Mouse (Mus musculus): Measurements from ENCODE around the gene Vwa8. TPM values are rescaled to one million over a fixed set of nuclear protein-coding genes. Genes with fewer than 3 reads are reported as not detected.
"Not testable (repeated sequence)": the region's sequence is repeated elsewhere in the genome, so short reads cannot be mapped to it uniquely, and the experiment has no call there.

Vwa8 gene
- total RNA-seq, 2 experiments from 2014 or later: 173 to 197 TPM

DNA sequence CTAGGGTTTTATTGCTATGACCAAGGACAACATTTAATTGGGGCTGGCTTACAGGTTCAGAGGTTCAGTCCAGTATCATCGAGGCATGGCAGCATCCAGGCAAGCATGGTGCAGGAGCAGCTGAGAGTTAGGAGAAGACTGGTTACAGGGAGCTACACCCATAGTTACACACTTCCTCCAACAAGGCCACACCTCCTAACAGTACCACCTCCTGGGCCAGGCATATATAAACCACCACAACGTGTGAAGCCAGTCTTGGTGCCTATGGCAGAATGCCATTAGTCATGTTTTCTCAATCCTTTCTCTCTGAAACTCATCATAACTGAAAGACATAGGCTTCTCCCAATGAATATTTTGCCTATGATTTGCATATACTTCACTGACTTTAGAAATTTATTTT lies 106.9 kb downstream of the Vwa8 start:
- intact Hi-C loops (cut with DNase I): no loop called here
- DNase-seq: no peak

DNA sequence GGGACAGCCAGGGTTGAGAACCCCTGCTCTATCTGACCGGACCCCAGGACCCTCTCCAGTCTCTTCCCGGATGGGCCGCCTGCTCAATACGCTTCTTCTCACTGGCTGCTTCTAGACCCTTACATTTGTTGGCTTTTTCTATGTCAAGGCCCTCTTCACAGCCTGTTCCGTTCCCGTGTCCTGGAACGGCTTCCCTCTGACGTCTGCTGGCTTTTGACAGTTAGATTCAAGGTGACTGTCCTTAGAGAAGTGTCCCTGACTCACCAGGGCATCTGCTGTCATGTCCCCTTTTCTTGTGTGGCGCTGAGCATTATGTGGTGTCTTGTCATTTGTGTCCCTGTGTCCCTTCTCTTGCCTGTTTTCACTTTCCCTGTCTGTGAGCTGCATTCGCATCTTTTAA lies 121.8 kb downstream of the Vwa8 start:
- no peak for DNase-seq
- intact Hi-C loops (cut with DNase I): no loop called here

DNA sequence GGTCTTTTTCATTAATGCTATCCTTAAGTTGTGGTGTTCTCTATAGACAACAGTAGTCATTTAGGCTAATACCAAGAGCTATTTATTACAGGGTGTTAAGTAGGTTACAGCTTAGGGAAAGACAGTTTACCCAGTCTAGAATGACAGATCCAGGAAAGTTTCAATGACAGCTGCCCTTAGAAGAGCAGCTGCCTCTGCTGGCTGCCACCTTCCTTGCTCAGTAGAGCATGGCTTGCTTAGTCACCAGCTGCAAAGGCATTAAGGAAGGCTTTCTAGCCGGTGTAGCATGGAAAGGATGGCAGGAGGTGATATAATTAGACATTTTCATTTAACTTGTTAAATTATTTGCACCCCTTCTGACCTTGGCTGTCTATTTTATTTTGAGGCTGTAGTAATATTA lies 123.6 kb downstream of the Vwa8 start:
- no peak for DNase-seq
- intact Hi-C loops (cut with DNase I): no loop called here

DNA sequence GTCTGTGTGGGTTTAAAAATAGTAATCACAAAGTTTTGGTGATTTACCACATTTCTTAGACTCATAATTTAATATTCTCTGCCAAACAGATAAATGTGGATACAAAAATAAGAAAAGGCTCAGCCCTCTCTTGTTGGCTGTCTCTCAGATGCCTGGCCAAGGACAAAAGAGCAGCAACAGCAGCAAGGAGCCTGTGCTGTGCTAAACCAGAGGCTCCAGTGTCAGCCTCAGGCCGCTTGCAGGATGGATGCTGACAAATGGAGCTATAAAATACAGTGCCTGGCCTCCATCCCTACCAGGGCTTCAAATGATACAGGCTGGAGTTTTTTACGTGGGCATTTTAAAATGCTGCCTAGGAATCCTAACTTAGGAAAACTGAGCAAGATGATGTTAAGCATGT lies 134.3 kb downstream of the Vwa8 start:
- intact Hi-C loops (cut with DNase I): no loop called here
- DNase-seq: no peak

DNA sequence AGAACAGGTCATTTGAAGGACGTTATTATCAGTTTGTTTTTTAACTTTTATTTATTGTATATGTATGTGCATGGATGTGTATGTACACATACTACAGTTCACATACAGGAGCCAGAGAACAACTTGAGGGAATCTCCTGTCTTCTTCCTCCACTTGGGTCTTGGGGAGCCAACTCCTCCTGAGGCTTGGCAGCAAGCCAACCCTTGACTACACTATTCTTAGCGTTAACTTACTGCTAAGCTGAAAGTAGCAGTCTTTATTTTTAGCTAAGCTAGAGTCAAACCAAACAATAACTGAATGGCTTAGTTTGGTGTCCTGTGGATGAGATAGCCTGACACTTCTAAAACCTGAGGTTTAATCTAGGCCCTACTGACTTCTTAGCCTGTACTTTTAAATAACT lies 135.4 kb downstream of the Vwa8 start:
- intact Hi-C loops (cut with DNase I): no loop called here
- peak in 1 of 2 experiments; percentile 28 for DNase-seq

DNA sequence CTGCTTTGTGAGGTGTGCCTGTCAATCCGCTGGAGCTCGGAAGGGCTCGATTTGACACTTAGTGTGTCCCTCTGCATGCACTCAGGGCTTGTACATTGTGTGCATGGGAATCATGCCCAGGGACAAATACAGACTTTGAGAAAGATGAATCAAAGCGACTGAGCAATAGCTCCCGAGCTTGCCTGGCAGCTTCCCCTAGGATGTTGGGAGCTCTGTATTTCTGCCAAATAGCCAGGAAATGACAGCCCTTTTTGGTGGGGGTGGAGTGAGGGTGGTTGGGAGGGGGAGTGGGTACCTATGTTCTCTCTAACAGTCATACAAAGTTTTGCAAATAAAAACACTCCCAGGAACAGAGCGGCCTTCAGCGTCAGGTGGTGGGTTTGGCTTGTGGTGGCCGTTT lies 138.7 kb downstream of the Vwa8 start:
- intact Hi-C loops (cut with DNase I): loop anchor here (2.0 kb wide), 1 partner anchor 51 kb away; no protein-coding TSS in a partner anchor
- no peak for DNase-seq

DNA sequence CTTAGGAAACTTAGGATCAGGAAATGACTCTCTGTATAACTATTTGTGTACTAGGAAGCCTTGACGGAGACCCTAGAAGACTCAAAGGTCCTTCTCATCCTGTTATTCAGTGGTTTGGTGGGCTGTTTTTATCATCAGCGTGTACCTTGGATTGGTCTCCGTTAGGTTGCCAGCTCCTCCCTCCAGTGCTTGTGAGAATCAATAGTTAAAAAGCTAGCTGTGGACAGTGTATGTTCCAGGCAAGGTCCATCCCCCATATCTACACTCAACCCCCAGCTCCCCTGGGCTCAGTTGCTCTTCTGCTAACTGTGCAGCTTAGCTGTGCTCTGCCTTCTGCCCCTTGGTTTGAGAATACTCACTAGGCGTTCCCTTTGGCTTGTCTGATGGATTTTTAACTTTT lies 143.6 kb downstream of the Vwa8 start:
- DNase-seq: no peak
- intact Hi-C loops (cut with DNase I): loop anchor here (5.0 kb wide), 2 partner anchors 260 to 320 kb away; partner anchors contain the start of gene Dgkh

DNA sequence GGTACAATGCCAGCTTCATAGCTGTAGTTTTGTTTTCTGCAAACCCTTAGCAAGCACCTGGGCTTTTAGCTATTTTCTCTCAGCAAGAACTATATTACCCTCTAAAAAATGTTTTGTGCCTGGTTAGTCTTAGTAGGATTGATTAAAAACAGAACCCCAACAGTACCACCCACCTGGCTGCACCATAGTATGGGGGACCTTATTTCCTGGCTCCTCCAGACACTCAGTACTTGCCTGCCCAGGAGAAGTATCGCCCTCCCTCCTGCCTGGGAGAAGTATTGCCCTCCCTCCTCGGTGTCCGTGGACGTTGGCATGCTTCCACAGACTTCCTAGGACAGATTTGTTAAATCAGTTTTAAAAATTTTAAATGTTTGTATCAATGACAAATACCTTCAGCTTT lies 144.7 kb downstream of the Vwa8 start:
- DNase-seq: no peak
- intact Hi-C loops (cut with DNase I): loop anchor here (5.0 kb wide), 2 partner anchors 261 to 321 kb away; partner anchors contain the start of gene Dgkh

DNA sequence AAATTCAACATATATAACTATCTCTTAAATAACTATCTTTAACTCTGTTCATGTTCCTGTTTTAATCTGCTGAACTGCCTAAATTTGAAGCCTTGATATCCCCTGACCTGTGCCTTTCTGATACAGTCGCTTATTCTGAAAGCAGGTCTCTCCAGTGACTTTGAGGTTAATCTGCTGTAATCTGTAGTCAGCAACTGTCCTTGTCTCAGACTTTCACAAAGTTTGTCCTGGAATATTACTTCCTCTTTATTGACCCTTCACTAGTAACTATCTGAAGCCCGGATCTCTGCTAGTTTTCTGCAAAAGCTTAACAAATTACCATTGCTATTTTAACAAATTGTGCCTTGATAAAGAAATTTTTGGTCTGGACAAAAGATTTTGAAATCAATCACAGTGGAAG lies 147.5 kb downstream of the Vwa8 start:
- intact Hi-C loops (cut with DNase I): no loop called here
- no peak for DNase-seq

DNA sequence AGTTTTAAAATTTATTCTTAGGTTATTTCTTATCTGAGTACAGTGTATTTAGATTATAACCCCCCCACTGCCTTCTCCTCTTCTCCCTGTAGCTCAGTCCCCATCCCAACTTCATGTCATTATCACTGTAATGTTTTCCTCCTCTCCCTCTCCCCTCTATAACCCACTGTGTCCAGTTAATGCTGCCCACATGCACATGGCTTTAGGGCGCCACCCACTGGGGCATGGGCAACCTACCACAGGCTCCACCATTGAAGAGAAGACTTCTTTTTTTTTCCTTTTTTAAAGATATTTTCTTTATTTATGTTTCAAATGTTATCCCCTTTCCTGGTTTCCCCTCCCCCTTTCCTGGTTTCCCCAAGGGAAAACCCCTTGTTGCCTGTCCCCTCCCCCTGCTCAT lies 154.7 kb downstream of the Vwa8 start:
- intact Hi-C loops (cut with DNase I): no loop called here
- peak in 1 of 2 experiments; percentile 31 for DNase-seq

DNA sequence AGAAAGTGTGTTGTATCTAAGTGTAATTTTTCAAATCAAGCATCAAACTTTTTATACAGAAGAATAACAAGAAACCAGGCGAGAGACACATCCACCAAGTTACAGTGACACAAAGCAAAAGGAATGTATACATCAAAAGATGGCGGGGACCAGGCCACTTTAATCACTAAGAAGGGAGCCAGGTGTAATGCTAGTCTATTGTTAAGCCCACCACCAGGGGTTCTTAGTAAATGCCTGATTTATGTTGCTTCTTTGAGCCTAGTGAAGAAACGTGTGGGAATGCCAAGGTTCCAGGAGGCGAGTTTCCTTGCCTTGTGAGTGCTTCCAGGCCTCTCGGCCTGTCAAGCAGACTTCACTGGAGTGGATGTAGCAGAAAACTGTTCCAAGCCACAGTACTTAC lies 168.9 kb downstream of the Vwa8 start:
- DNase-seq; intact Hi-C loops (cut with DNase I): not testable (repeated sequence)

DNA sequence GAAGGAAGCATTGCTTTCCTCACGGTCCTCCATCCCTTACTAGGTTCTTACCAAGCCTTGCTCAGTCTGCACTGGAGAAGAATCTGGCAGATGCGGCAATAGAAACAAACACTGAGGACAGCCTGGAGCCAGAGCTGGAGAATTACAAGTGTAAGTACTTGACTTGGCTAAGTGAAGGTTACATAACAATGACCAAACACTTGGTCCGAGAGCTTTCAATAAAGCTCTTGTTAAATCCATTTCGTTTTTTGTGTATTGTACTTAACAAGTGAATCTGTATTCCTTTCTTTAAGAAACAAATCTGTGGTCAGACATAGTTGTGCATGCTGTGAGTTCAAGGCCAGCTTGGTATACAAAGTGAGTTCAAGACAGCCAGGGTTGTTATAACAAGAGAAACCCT lies 169.7 kb downstream of the Vwa8 start:
- DNase-seq: no peak
- intact Hi-C loops (cut with DNase I): no loop called here

DNA sequence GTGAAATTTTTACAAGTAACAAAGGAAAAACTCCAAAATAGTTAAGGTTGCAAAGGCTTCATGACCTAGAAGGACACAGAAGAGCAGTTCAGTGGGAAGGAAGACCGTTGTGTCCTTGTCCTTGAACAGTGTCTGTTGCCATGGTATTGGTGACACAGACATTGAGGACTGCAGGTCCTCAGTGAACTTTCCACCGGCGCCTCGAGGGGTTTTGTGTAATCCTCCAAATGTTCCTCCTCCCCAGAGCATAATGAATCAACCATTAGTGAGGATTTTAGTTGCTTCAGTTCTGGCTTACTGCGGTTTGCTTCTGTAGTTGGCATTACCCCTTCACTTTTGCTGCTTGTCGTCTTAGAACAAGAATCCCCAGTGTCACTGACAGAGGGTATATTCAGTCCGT lies 172.9 kb downstream of the Vwa8 start:
- intact Hi-C loops (cut with DNase I): no loop called here
- DNase-seq: no peak

DNA sequence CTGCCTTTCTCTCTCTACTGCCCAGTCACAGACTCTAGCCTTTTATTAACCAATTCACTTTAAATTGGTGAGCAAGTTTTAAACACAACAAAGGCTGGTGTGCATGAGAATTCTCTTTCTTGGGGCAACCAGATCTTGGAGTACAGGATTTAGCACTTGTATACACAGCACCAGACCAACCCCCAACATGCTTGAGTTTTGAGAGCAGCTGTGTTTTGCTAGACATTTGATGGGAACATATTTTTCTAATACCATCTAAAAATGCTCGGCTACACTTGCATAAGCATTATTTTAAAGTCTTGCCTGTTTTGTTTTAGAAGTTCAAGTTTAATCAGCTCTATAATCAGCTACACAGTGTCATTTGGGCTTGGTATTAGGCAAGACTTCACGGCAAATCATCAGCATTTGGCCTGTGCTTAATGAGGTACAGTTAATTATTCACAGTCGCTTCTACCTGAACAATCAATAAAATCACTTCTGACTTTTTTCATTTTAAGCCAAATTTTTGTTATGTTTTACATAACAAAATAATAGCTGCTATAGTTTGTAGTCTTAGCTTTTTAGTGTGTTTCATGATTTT lies 180.2 kb downstream of the Vwa8 start:
- DNase-seq: no peak
- intact Hi-C loops (cut with DNase I): no loop called here

DNA sequence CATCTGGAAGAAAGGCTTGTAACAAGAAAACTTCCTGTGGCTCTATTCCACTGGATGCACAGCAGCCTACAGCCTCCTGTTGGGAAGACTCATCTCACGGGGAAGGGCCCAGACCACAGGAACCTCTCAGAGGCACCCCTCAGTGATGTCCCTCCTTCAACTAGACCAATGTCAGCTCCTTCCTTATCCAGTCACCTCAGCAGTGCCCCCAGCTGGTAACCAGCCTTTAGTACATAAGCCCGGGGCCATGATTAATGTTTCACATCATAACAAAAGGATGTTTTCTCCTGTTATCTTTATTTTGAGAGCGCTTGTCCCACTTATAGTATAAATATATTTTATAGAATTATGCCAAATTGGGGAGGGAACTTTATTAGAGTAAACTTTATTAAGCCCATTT lies 181.9 kb downstream of the Vwa8 start:
- intact Hi-C loops (cut with DNase I): no loop called here
- no peak for DNase-seq

DNA sequence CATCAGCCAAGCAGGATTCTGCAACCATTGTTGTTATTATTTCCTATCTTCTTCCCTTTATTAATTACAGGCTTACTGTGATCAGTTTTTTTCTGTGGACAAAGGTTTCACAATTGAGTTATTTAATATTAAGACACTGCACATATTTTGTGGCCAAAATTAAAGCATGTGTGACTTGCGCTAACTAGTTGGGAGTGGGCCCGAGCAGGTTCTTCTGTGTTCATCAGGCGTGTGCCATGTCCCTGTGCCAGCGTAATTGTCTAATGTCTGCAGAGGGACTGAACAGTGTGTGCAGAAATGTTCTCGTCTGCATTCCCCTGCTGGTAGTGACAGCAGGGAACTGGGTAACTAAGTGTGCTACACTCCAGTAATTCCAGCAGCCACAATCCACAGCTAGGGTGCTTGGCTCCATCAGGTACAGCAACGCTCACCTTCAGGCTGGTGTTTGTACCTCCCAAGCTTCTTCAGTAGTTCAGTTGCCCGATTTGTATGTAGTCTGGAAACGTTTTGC lies 182.4 kb downstream of the Vwa8 start:
- intact Hi-C loops (cut with DNase I): no loop called here

DNA sequence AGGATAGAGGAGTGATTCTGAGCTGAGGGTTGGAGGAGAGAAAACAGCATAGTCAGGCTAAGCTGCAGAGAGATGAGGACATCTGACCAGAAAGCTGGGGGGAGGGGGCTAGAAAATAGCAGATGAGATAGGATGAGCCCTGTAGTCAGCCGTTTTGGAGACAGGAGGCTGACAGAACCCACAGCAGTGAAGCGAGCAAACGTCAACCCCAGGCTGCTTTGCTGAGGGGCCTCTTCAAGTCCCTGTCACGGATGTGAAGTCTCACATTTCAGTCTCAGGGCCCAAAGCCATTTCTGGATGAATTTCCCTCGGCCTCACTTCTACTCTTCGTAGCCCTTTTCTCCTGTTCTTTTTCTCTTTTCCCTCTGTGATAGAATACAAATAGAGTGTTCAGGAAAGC lies 184.5 kb downstream of the Vwa8 start:
- intact Hi-C loops (cut with DNase I): no loop called here

More for the DNA sequence above, 182.4 kb downstream of the Vwa8 start:
- DNase-seq: no peak

DNA sequence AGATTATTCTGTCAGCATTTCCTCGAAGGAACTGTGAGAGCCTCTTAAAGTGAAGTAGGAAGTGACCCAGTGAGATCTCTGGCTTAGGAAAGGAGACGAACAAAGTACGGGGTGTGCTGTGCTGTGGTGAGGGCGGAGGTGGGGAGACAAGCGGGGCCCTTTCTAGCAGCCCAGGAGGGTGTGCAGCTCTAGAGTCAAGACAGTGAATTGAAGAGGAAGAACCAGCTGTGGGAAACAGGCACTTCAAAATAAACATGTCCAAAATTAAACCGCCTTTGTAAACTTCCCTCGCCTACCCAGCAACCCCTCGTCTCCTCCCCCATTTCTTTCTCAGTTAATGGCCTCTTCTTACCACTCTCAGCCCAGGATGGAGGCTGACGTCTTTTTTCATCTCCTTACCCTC lies 185.7 kb downstream of the Vwa8 start:
- peak in 1 of 2 experiments; percentile 13 for DNase-seq
- intact Hi-C loops (cut with DNase I): no loop called here

More for the DNA sequence above, 184.5 kb downstream of the Vwa8 start:
- DNase-seq: no peak

DNA sequence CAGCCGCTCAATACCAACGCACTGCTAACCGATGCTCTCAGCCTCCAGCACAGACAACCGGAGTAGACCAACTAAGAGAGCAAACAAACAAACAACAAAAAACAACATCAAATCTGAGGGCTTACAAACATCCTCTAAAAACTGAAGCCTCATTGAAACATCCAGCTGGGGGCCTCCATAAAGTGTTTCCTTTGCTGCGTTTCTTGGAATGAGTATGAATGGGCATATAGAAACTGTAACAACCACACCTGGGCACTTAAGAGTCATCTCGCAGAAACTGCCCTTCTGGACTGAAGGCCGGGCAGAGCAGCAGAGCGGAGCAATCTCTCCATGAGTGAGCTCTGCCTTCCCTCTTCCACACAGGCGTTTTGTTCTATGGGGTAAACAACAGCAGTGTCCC lies 186.7 kb downstream of the Vwa8 start:
- no peak for DNase-seq
- intact Hi-C loops (cut with DNase I): loop anchor here (5.0 kb wide), 1 partner anchor 72 kb away; no protein-coding TSS in a partner anchor

DNA sequence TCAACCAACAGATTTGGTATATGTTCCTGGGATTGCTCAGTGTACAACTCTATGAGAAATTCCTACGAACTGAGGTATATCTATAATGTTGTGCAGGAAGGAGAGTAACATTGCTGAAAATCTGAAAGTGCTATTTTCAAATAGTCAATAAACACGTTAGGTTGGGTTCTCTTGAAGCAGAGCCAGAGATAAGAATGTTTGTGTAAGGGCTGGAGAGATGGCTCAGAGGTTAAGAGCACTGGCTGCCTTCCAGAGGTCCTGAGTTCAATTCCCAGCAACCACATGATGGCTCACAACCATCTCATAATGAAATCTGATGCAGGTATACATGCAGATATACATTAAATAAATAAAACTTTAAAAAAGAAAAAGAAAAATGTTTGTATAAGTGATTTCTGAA lies 198.3 kb downstream of the Vwa8 start:
- no peak for DNase-seq
- intact Hi-C loops (cut with DNase I): no loop called here

DNA sequence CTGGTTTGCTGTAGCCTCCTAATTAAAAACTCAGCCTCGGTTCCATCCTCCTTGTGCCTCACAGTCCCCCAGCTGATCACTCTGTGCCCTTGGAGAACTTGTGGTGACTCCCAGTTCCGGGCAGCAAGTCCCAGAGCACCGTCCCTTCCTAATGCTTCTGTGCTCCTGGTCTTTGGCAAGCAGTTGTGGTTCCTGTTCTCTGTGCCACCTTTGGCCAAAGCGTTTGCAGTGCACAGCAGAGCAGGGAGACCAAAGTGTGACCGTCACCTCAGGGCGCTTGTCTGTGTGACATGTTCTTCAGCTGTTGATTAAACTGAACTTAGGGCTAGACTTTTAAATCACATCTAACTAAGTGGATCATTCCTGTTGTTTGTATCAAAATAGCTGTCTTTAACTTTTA lies 199.1 kb downstream of the Vwa8 start:
- intact Hi-C loops (cut with DNase I): no loop called here
- DNase-seq: no peak

DNA sequence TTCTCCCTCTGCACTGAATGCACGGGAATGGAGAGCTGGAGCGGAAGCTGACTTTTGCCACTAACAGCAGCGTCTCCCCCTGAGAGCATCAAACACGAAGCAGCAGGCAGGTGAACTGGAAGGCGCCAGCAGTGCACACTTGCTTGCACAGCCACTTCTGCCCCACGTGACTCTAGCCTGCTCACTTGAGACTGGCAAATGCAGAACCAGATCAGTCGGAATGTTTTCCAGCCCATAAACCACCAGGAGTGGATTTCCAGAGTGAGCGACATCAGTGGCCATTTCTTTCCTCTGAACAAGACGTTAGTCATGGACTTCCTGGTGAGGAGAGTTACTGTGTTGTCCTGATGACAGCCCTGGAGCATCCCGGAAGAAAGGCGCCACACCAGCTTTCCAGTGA lies 200.7 kb downstream of the Vwa8 start:
- intact Hi-C loops (cut with DNase I): no loop called here
- DNase-seq: no peak

DNA sequence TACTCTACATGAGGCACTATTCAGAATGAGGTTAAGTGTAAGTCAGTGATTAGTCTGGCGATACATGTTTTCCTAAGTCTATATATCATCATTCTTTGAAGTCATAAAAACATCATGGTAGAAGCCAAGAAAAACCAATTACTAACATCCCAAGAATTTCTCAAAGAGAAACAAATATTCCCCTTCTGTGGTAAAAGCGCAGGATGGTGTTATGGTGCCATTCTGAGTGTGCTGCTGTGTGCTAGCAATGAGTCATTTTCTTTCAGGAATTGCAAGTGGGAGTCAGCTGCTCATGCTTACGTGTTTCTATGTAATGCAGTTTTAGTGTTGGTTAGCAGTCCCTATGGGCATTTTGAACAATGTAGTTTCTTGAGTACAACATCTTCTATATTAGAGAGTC lies 216.8 kb downstream of the Vwa8 start:
- intact Hi-C loops (cut with DNase I): no loop called here

More for the DNA sequence above, 216.8 kb downstream of the Vwa8 start:
- no peak for DNase-seq
